8 mouse cellular contexts compared by ENCODE assay signal in genomic region chr13:51845072-51845471, GRCm38 (mm10). TPM values are rescaled to one million over a fixed set of nuclear protein-coding genes. Genes with fewer than 3 reads are reported as not detected.
DNase-seq lines count a peak whose midpoint lies in the region; ATAC-seq and TF ChIP-seq lines count a peak whose summit lies in the region.

No protein-coding gene starts in this region.

- peak overlapping the region; percentile 78 for H3K4me2 ChIP-seq in heart, postnatal 0 days (ENCODE audit: low read depth, low read length)
- H3K4me2 ChIP-seq in midbrain, embryonic 13.5 days (replicated peaks) = peak overlapping the region; percentile 87

- no peak for TF ChIP-seq POLR2A in cortical plate, adult 2 months (IDR thresholded peaks at IDR 0.05; ENCODE audit: extremely low read depth, insufficient read depth, low read length)

- no peak for TF ChIP-seq EP300 in heart, postnatal 0 days (IDR thresholded peaks at IDR 0.05; ENCODE audit: low read depth)

- WGBS in heart, postnatal 0 days = 3% methylated on average over 10 of the region's 10 CpGs
- 6% methylated on average over 10 of the region's 10 CpGs for WGBS in midbrain, embryonic 13.5 days

- no peak for TF ChIP-seq CTCF in cortical plate, adult 2 months (IDR thresholded peaks at IDR 0.05; ENCODE audit: extremely low read depth, insufficient read depth, low read length)
- no peak for TF ChIP-seq CTCF in heart, postnatal 0 days (IDR thresholded peaks at IDR 0.05; ENCODE audit: low read depth)

- peak overlapping the region; percentile 67; the same call in 1 of the 2 replicates for H3K9ac ChIP-seq in heart, postnatal 0 days (replicated peaks; ENCODE audit: low read depth, low read length)
- peak overlapping the region; percentile 62 for H3K9ac ChIP-seq in midbrain, embryonic 13.5 days (replicated peaks)

- H3K4me3 ChIP-seq in megakaryocyte, embryonic 14.5 days (replicated peaks) = peak overlapping the region; percentile 100
- H3K4me3 ChIP-seq in cortical plate, adult 2 months (ENCODE audit: insufficient read depth, low read length) = peak overlapping the region; percentile 80; the same call in 1 of the 2 replicates
- peak overlapping the region; percentile 79 for H3K4me3 ChIP-seq in heart, postnatal 0 days (ENCODE audit: low read depth, low read length)
- H3K4me3 ChIP-seq in midbrain, embryonic 13.5 days (replicated peaks) = peak overlapping the region; percentile 65

- peaks cover 63% of the 10 kb centered on the region for H3K4me1 ChIP-seq in megakaryocyte, embryonic 14.5 days
- 0 out of 2 replicates have a peak, but pooled peaks cover 2% of the 10 kb centered on the region for H3K4me1 ChIP-seq in cortical plate, adult 2 months (ENCODE audit: control insufficient read depth, insufficient read depth, low read length)
- peaks cover 7% of the 10 kb centered on the region; the same call in 1 of the 2 replicates for H3K4me1 ChIP-seq in heart, postnatal 0 days (ENCODE audit: control insufficient read depth, insufficient read depth)
- H3K4me1 ChIP-seq in midbrain, embryonic 13.5 days (replicated peaks) = peaks cover 78% of the 10 kb centered on the region

- no peaks in the 10 kb centered on the region for H3K27me3 ChIP-seq in megakaryocyte, embryonic 14.5 days (replicated peaks)
- H3K27me3 ChIP-seq in heart, postnatal 0 days (ENCODE audit: control insufficient read depth, insufficient read depth, low read length) = peaks cover 12% of the 10 kb centered on the region; the same call in 1 of the 2 replicates
- H3K27me3 ChIP-seq in midbrain, embryonic 13.5 days = peaks cover 47% of the 10 kb centered on the region

- peaks cover 19% of the 10 kb centered on the region for H3K36me3 ChIP-seq in megakaryocyte, embryonic 14.5 days (replicated peaks; ENCODE audit: low read length)
- no peaks in the 10 kb centered on the region for H3K36me3 ChIP-seq in heart, postnatal 0 days (replicated peaks; ENCODE audit: control insufficient read depth, insufficient read depth, low read length)
- no peaks in the 10 kb centered on the region for H3K36me3 ChIP-seq in midbrain, embryonic 13.5 days

- no peak for ATAC-seq in megakaryocyte, adult 5-6 weeks (ENCODE audit: poor library complexity, severe bottlenecking)
- ATAC-seq in heart, postnatal 0 days (ENCODE audit: insufficient read depth, low read depth) = no peak
- no peak for ATAC-seq in midbrain, embryonic 13.5 days
- ATAC-seq in erythroid progenitor cell, adult 5-6 weeks (replicated peaks; ENCODE audit: low FRiP score, poor library complexity, severe bottlenecking) = no peak

- no peaks in the 10 kb centered on the region for H3K9me3 ChIP-seq in megakaryocyte, embryonic 14.5 days
- no peaks in the 10 kb centered on the region for H3K9me3 ChIP-seq in heart, postnatal 0 days (replicated peaks; ENCODE audit: control insufficient read depth, low read length)
- H3K9me3 ChIP-seq in midbrain, embryonic 13.5 days = no peaks in the 10 kb centered on the region

- no peak overlapping the region for H3K27ac ChIP-seq in cortical plate, adult 2 months (ENCODE audit: insufficient read depth, low read length)
- H3K27ac ChIP-seq in heart, postnatal 0 days (ENCODE audit: low read depth) = peak overlapping the region; percentile 84
- peak overlapping the region; percentile 93 for H3K27ac ChIP-seq in midbrain, embryonic 13.5 days

- DNase-seq in heart, postnatal 0 days (ENCODE audit: low spot score) = no peak
- DNase-seq in kidney, postnatal 36 days = peak; percentile 60 to 69
- DNase-seq in yolk sac, embryonic 10.5 days (ENCODE audit: low spot score) = peak; percentile 52

RNA-seq across cellular contexts. Expression of gene Gadd45g, which starts 1.4 kb away (rescaled TPM):
- 115 and 668 TPM in 2 replicates for polyA plus RNA-seq in megakaryocyte, embryonic 14.5 days (2012; ENCODE audit: insufficient read depth, low replicate concordance)
- total RNA-seq in megakaryocyte, adult 5-6 weeks (2015) = 2.6 and 4.4 TPM in 2 replicates
- total RNA-seq in megakaryocyte, adult 5-6 weeks (2017) = 8.7 and 11.2 TPM in 2 replicates
- 38.0 and 41.9 TPM in 2 replicates for polyA plus RNA-seq in cortical plate, adult 2 months (2012; rRNA removed)
- 18.7 and 30.4 TPM in 2 replicates for total RNA-seq in heart, postnatal 0 days (2014; rRNA removed; ENCODE audit: low replicate concordance)
- 33.2 and 46.6 TPM in 2 replicates for polyA plus RNA-seq in heart, postnatal 0 days (2015; fragmentation: Nextera tagmentation; extraction: Ambion mirVana)
- 203 and 222 TPM in 2 replicates for polyA plus RNA-seq in midbrain, embryonic 13.5 days (2015; fragmentation: Nextera tagmentation; extraction: Ambion mirVana)
- 4.3 TPM in 1 of 2 replicates, not detected in the other for total RNA-seq in erythroid progenitor cell, adult 5-6 weeks (2015; ENCODE audit: low replicate concordance)
- total RNA-seq in erythroid progenitor cell, adult 5-6 weeks (2017; ENCODE audit: low replicate concordance) = 9.4 TPM in 1 of 2 replicates, not detected in the other

RNA-seq across cellular contexts. Expression of gene Sema4d, which starts 51.5 kb away (rescaled TPM):
- polyA plus RNA-seq in megakaryocyte, embryonic 14.5 days (2012; ENCODE audit: insufficient read depth, low replicate concordance) = 55.2 and 58.6 TPM in 2 replicates
- total RNA-seq in megakaryocyte, adult 5-6 weeks (2015) = 99.8 and 110 TPM in 2 replicates
- total RNA-seq in megakaryocyte, adult 5-6 weeks (2017) = 54.1 and 66.6 TPM in 2 replicates
- 88.7 and 99.9 TPM in 2 replicates for polyA plus RNA-seq in cortical plate, adult 2 months (2012; rRNA removed)
- total RNA-seq in heart, postnatal 0 days (2014; rRNA removed; ENCODE audit: low replicate concordance) = 11.6 and 12.6 TPM in 2 replicates
- 16.7 and 18.2 TPM in 2 replicates for polyA plus RNA-seq in heart, postnatal 0 days (2015; fragmentation: Nextera tagmentation; extraction: Ambion mirVana)
- 7.1 and 7.8 TPM in 2 replicates for polyA plus RNA-seq in midbrain, embryonic 13.5 days (2015; fragmentation: Nextera tagmentation; extraction: Ambion mirVana)
- total RNA-seq in erythroid progenitor cell, adult 5-6 weeks (2015; ENCODE audit: low replicate concordance) = 9.6 and 14.1 TPM in 2 replicates
- 6.3 and 10.2 TPM in 2 replicates for total RNA-seq in erythroid progenitor cell, adult 5-6 weeks (2017; ENCODE audit: low replicate concordance)
